Mouse (Mus musculus): ENCODE results near the gene Nfs1. TPM values are rescaled to one million over a fixed set of nuclear protein-coding genes. Genes with fewer than 3 reads are reported as not detected.

Gene Nfs1
- polyA plus RNA-seq, 1 experiment = 112 TPM

- no peak for TF ChIP-seq CTCF (conservative IDR thresholded peaks at IDR 0.05; ENCODE audit: insufficient read depth, insufficient read length, low read depth, low read length)
- TF ChIP-seq POLR2A (IDR thresholded peaks at IDR 0.05; ENCODE audit: low read depth, low read length) = peak; percentile 30
- WGBS = under 1% methylated on average over 73 of the region's 74 CpGs
- Histone ChIP-seq H3K4me3 (ENCODE audit: insufficient read depth, low read depth, low read length) (peak within 1 kb of the TSS; percentile 97), H3K27me3 (replicated peaks; ENCODE audit: control insufficient read depth, insufficient read depth, low read length) (no peaks in the 10 kb centered on the region), H3K4me1 (ENCODE audit: control insufficient read depth, insufficient read depth, low read length) (peaks cover 3% of the 10 kb centered on the region; the same call in 1 of the 2 replicates), H3K36me3 (ENCODE audit: control insufficient read depth, insufficient read depth, low read length) (no peaks in the 10 kb centered on the region), H3K27ac (ENCODE audit: insufficient read depth, low read depth, low read length) (peak within 1 kb of the TSS; percentile 95)
- peak; percentile 94 for DNase-seq
Observed at GRCm38 (mm10) chr2:156111358-156112079, 32.5 kb downstream of the Nfs1 start, which contains the start of the genes Cpne1 and Rbm12. Gene Cpne1 (minus strand): TSS chr2:156111965. Gene Rbm12 (minus strand): TSS chr2:156111978.

- TF ChIP-seq CTCF (conservative IDR thresholded peaks at IDR 0.05; ENCODE audit: insufficient read depth, insufficient read length, low read depth, low read length) = no peak
- no peak for TF ChIP-seq POLR2A (IDR thresholded peaks at IDR 0.05; ENCODE audit: low read depth, low read length)
- WGBS = under 1% methylated on average over 16 of the region's 16 CpGs
- peak; percentile 10 for DNase-seq
Observed at GRCm38 (mm10) chr2:156110627-156111357, 33.2 kb downstream of the Nfs1 start.

GRCm38 (mm10) chr2:156091926-156092325 is 52.1 kb downstream of the Nfs1 start:
- no peak for DNase-seq
- no peaks in the 10 kb centered on the region for H3K27me3 ChIP-seq (replicated peaks; ENCODE audit: control insufficient read depth, insufficient read depth, low read length)
- peaks cover 2% of the 10 kb centered on the region; the same call in 1 of the 2 replicates for H3K36me3 ChIP-seq (ENCODE audit: control insufficient read depth, insufficient read depth, low read length)
- H3K4me3 ChIP-seq (ENCODE audit: insufficient read depth, low read depth, low read length) = no peak overlapping the region
- H3K27ac ChIP-seq (ENCODE audit: insufficient read depth, low read depth, low read length) = no peak overlapping the region
- TF ChIP-seq CTCF (conservative IDR thresholded peaks at IDR 0.05; ENCODE audit: insufficient read depth, insufficient read length, low read depth, low read length) (no peak), POLR2A (IDR thresholded peaks at IDR 0.05; ENCODE audit: low read depth, low read length) (no peak)
- 75% methylated on average over 5 of the region's 5 CpGs for WGBS
- peaks cover 2% of the 10 kb centered on the region; the same call in 1 of the 2 replicates for H3K4me1 ChIP-seq (ENCODE audit: control insufficient read depth, insufficient read depth, low read length)

More at GRCm38 (mm10) chr2:156110627-156111357, 33.2 kb downstream of the Nfs1 start:
- no peaks in the 10 kb centered on the region for H3K36me3 ChIP-seq (ENCODE audit: control insufficient read depth, insufficient read depth, low read length)
- H3K27me3 ChIP-seq (replicated peaks; ENCODE audit: control insufficient read depth, insufficient read depth, low read length) = no peaks in the 10 kb centered on the region
- peaks cover 3% of the 10 kb centered on the region; the same call in 1 of the 2 replicates for H3K4me1 ChIP-seq (ENCODE audit: control insufficient read depth, insufficient read depth, low read length)
- H3K4me3 ChIP-seq (ENCODE audit: insufficient read depth, low read depth, low read length) = peak overlapping the region; percentile 97
- 0 out of 2 replicates have a peak overlapping the region, but pooled peaks have one; percentile 95 for H3K27ac ChIP-seq (ENCODE audit: insufficient read depth, low read depth, low read length)

GRCm38 (mm10) chr2:156089799-156090198 is 54.2 kb downstream of the Nfs1 start:
- Histone ChIP-seq H3K27me3 (replicated peaks; ENCODE audit: control insufficient read depth, insufficient read depth, low read length) (no peaks in the 10 kb centered on the region), H3K27ac (ENCODE audit: insufficient read depth, low read depth, low read length) (no peak overlapping the region), H3K4me1 (ENCODE audit: control insufficient read depth, insufficient read depth, low read length) (peaks cover 2% of the 10 kb centered on the region; the same call in 1 of the 2 replicates), H3K36me3 (ENCODE audit: control insufficient read depth, insufficient read depth, low read length) (no peaks in the 10 kb centered on the region), H3K4me3 (ENCODE audit: insufficient read depth, low read depth, low read length) (no peak overlapping the region)
- WGBS = 88% methylated on average over 1 of the region's 1 CpGs
- DNase-seq = no peak
- TF ChIP-seq CTCF (conservative IDR thresholded peaks at IDR 0.05; ENCODE audit: insufficient read depth, insufficient read length, low read depth, low read length) = no peak
- TF ChIP-seq POLR2A (IDR thresholded peaks at IDR 0.05; ENCODE audit: low read depth, low read length) = no peak

- H3K27me3 ChIP-seq (replicated peaks; ENCODE audit: control insufficient read depth, insufficient read depth, low read length) = no peaks in the 10 kb centered on the region
- H3K4me3 ChIP-seq (ENCODE audit: insufficient read depth, low read depth, low read length) = no peak overlapping the region
- no peaks in the 10 kb centered on the region for H3K36me3 ChIP-seq (ENCODE audit: control insufficient read depth, insufficient read depth, low read length)
- no peak for TF ChIP-seq POLR2A (IDR thresholded peaks at IDR 0.05; ENCODE audit: low read depth, low read length)
- TF ChIP-seq CTCF (conservative IDR thresholded peaks at IDR 0.05; ENCODE audit: insufficient read depth, insufficient read length, low read depth, low read length) = no peak
- 84% methylated on average over 7 of the region's 7 CpGs for WGBS
- H3K27ac ChIP-seq (ENCODE audit: insufficient read depth, low read depth, low read length) = no peak overlapping the region
- DNase-seq = no peak
- peaks cover 2% of the 10 kb centered on the region; the same call in 1 of the 2 replicates for H3K4me1 ChIP-seq (ENCODE audit: control insufficient read depth, insufficient read depth, low read length)
Observed at GRCm38 (mm10) chr2:156087391-156088110, 56.4 kb downstream of the Nfs1 start.

GRCm38 (mm10) chr2:156084541-156084940 is 59.4 kb downstream of the Nfs1 start:
- H3K27ac ChIP-seq (ENCODE audit: insufficient read depth, low read depth, low read length) = no peak overlapping the region
- 90% methylated on average over 3 of the region's 3 CpGs for WGBS
- H3K27me3 ChIP-seq (replicated peaks; ENCODE audit: control insufficient read depth, insufficient read depth, low read length) = no peaks in the 10 kb centered on the region
- no peak for DNase-seq
- no peak overlapping the region for H3K4me3 ChIP-seq (ENCODE audit: insufficient read depth, low read depth, low read length)
- H3K36me3 ChIP-seq (ENCODE audit: control insufficient read depth, insufficient read depth, low read length) = no peaks in the 10 kb centered on the region
- TF ChIP-seq CTCF (conservative IDR thresholded peaks at IDR 0.05; ENCODE audit: insufficient read depth, insufficient read length, low read depth, low read length) (no peak), POLR2A (IDR thresholded peaks at IDR 0.05; ENCODE audit: low read depth, low read length) (no peak)
- peaks cover 2% of the 10 kb centered on the region; the same call in 1 of the 2 replicates for H3K4me1 ChIP-seq (ENCODE audit: control insufficient read depth, insufficient read depth, low read length)

All from kidney, adult 2 months (tissue).